Mouse (Mus musculus) lung, embryonic 14.5 days (tissue): ENCODE data around the gene Fbxw4. TPM values are rescaled to one million over a fixed set of nuclear protein-coding genes. Genes with fewer than 3 reads are reported as not detected.
A peak's percentile ranks its signal among the peaks of the same experiment; 100 is the strongest.

Experiments
- ATAC-seq: fragments of 200-750 bp; cut with Nextera tagmentation; 2 replicates; pipeline ENCODE4 v1.8.0; 2017; ENCODE audit warnings: mild to moderate bottlenecking, moderate TSS enrichment, moderate library complexity; ENCODE audit not compliant: insufficient read depth
- DNase-seq: peaks from one replicate; pipeline ENCODE4 v3.0.0-alpha.2; 2015
- H3K27ac ChIP-seq: fragments of 300-500 bp; sonication (generic); 2 replicates; pipeline ENCODE4 v1.5.1; 2014; ENCODE audit warnings: low read depth, mild to moderate bottlenecking, moderate library complexity
- H3K27me3 ChIP-seq: fragments of 300-500 bp; sonication (generic); 2 replicates; pipeline ENCODE4 v1.6.1; 2014; ENCODE audit warnings: low read length, control low read depth; ENCODE audit not compliant: insufficient read depth
- H3K36me3 ChIP-seq: fragments of 300-500 bp; sonication (generic); 2 replicates; pipeline ENCODE4 v1.6.1; 2014; ENCODE audit warnings: control low read depth; ENCODE audit not compliant: insufficient read depth
- H3K4me1 ChIP-seq: fragments of 300-500 bp; sonication (generic); 2 replicates; pipeline ENCODE4 v1.6.1; 2014; ENCODE audit warnings: antibody characterized with exemption, control low read depth; ENCODE audit not compliant: insufficient read depth
- H3K4me2 ChIP-seq: fragments of 300-500 bp; sonication (generic); 2 replicates; pipeline ENCODE4 v1.6.1; 2014; ENCODE audit warnings: mild to moderate bottlenecking
- H3K4me3 ChIP-seq: fragments of 300-500 bp; sonication (generic); 2 replicates; pipeline ENCODE4 v1.5.1; 2014; ENCODE audit warnings: low read depth, low read length
- H3K9ac ChIP-seq: fragments of 300-500 bp; sonication (generic); 2 replicates; pipeline ENCODE4 v1.6.1; 2014
- H3K9me3 ChIP-seq: fragments of 300-500 bp; sonication (generic); 2 replicates; pipeline ENCODE4 v1.6.1; 2016; ENCODE audit warnings: low read depth, low read length, control low read depth
- CTCF ChIP-seq: IDR thresholded peaks from 2 replicates; pipeline ENCODE4 v1.5.1; 2016; ENCODE audit warnings: antibody characterized with exemption, low read depth
- WGBS: fragments of 180-500 bp; shearing (Covaris S2); extraction: QIAGEN DNeasy Blood & Tissue Kit; methylation state at CpG from one replicate; pipeline ENCODE4 v1.1.7; 2014; 5-methylcytosine and 5-hydroxymethylcytosine counted together
- polyA plus RNA-seq: library from polyadenylated mRNA; unstranded; fragments of >200 nt; fragmentation: Nextera tagmentation; extraction: Ambion mirVana; gene quantifications from 2 replicates; pipeline ENCODE4 v1.2.1, GENCODE M21; 2014

Fbxw4 gene
- polyA plus RNA-seq, 1 experiment from 2014 or later: 7.5 TPM

DNA sequence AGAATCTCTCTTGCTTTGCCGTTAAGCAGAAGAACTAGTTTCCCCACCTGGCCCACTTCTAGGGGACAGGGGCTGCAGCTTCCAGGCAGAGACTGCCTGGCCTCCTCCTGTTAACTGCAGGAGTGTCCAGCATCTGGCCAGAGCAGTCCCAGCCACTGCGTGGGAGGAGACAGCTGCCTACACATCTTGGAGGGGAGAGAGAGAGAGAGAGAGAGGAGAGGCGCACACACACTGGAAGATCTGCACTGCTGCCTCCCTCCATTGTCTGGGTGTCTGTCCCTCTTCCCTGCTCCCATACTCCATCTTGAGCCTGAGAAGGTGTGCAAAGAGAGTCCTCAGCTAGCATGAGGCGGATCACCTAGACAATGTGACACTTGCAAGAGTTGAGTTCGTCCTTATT, 130.8 kb downstream of the Fbxw4 start:
- Histone ChIP-seq H3K27me3 (no peaks in the 10 kb centered on the region), H3K36me3 (peaks cover 27% of the 10 kb centered on the region), H3K4me2 (no peak overlapping the region), H3K27ac (peak overlapping the region; percentile 69; the same call in 1 of the 2 replicates), H3K4me1 (no peaks in the 10 kb centered on the region; the same call in 1 of the 2 replicates), H3K9ac (no peak overlapping the region), H3K4me3 (no peak overlapping the region), H3K9me3 (no peaks in the 10 kb centered on the region)
- no peak for ATAC-seq
- DNase-seq: no peak
- 70% methylated on average over 5 of the region's 5 CpGs for WGBS
- TF ChIP-seq CTCF: no peak

Other genes with a start within 250 kb of the Fbxw4 start
- gene Poll, start 99.8 kb downstream of the Fbxw4 start, polyA plus RNA-seq: 15.9 and 18.3 TPM in 2 replicates
- 48.0 and 56.7 TPM in 2 replicates for gene Gm17018, start 99.7 kb downstream of the Fbxw4 start, polyA plus RNA-seq
- gene Fgf8, start 82.6 kb upstream of the Fbxw4 start, polyA plus RNA-seq: not detected in 2 replicates
- gene Npm3, start 89.3 kb upstream of the Fbxw4 start, polyA plus RNA-seq: 19.7 and 20.0 TPM in 2 replicates
- 58.3 and 61.8 TPM in 2 replicates for gene Mgea5, start 123.5 kb upstream of the Fbxw4 start, polyA plus RNA-seq
- 2.8 and 3.2 TPM in 2 replicates for gene Kcnip2, start 155.7 kb upstream of the Fbxw4 start, polyA plus RNA-seq